Mouse (Mus musculus): ENCODE results near the gene Vmn1r93. TPM values are rescaled to one million over a fixed set of nuclear protein-coding genes. Genes with fewer than 3 reads are reported as not detected.
"Not testable (repeated sequence)": the region's sequence is repeated elsewhere in the genome, so short reads cannot be mapped to it uniquely, and the experiment has no call there.

Gene Vmn1r93
- total RNA-seq (2021) = not detected
- long read RNA-seq, experiment 1 = 0 reads
- long read RNA-seq, experiment 2 = 0 reads

GRCm38 (mm10) chr7:20138988-20139387 is at the start of gene Vmn1r93:
TSS of gene Vmn1r93 (minus strand) at chr7:20139088.
- DNase-seq (ENCODE audit: low spot score in 2 of 2) = not testable (repeated sequence)

GRCm38 (mm10) chr7:20168277-20168676 is 29.4 kb upstream of the Vmn1r93 start, which contains the start of gene Vmn1r94:
TSS of gene Vmn1r94 (minus strand) at chr7:20168377.
- DNase-seq (ENCODE audit: low spot score in 2 of 2) = not testable (repeated sequence)

GRCm38 (mm10) chr7:20122479-20122878 is 16.4 kb downstream of the Vmn1r93 start, which contains the start of gene Gm16442:
TSS of gene Gm16442 (minus strand) at chr7:20122579.
- not testable (repeated sequence) for DNase-seq (ENCODE audit: low spot score in 2 of 2)

GRCm38 (mm10) chr7:20099380-20099779 is 39.5 kb downstream of the Vmn1r93 start, which contains the start of gene Vmn1r91:
TSS of gene Vmn1r91 (plus strand) at chr7:20099680.
- not testable (repeated sequence) for DNase-seq (ENCODE audit: low spot score in 2 of 2)

Other genes with a start within 250 kb of the Vmn1r93 start
- 10 to 100 TPM; 22.3 to 23.0 TPM for gene Pvr, start 217.9 kb downstream of the Vmn1r93 start, total RNA-seq (2021)
- not detected for gene Igsf23, start 188.3 kb downstream of the Vmn1r93 start, total RNA-seq (2021)
- not detected for gene Ceacam20, start 173.7 kb downstream of the Vmn1r93 start, total RNA-seq (2021)
- not detected for gene Nlrp9b, start 147.6 kb downstream of the Vmn1r93 start, total RNA-seq (2021)
- not detected for gene Vmn1r91, start 39.4 kb downstream of the Vmn1r93 start, total RNA-seq (2021)
- gene Gm16442, start 16.5 kb downstream of the Vmn1r93 start, total RNA-seq (2021) = not detected
- not detected for gene Vmn1r94, start 29.3 kb upstream of the Vmn1r93 start, total RNA-seq (2021)
- gene Vmn1r95, start 54.6 kb upstream of the Vmn1r93 start, total RNA-seq (2021) = not detected
- not detected for gene Gm6164, start 66.5 kb upstream of the Vmn1r93 start, total RNA-seq (2021)
- not detected for gene Gm4498, start 94.7 kb upstream of the Vmn1r93 start, total RNA-seq (2021)
- not detected for gene Gm5890, start 123.7 kb upstream of the Vmn1r93 start, total RNA-seq (2021)
- gene Gm4133, start 195.0 kb upstream of the Vmn1r93 start, total RNA-seq (2021) = not detected
- gene Gm5728, start 236.3 kb upstream of the Vmn1r93 start, total RNA-seq (2021) = not detected